Mouse (Mus musculus) thymus, postnatal 36 days (tissue): ENCODE results near the gene Rab6b.
"Not testable (repeated sequence)": the region's sequence is repeated elsewhere in the genome, so short reads cannot be mapped to it uniquely, and the experiment has no call there.

Experiments used
- DNase-seq, 2 experiments: peaks; one replicate each; pipeline ENCODE4 v3.0.0; 2022; ENCODE audit warnings: mixed read lengths in 2 of 2

Rab6b gene

GRCm38 (mm10) chr9:103145351-103145750, 33.8 kb downstream of the Rab6b start:
- DNase-seq, result no peak

DNA sequence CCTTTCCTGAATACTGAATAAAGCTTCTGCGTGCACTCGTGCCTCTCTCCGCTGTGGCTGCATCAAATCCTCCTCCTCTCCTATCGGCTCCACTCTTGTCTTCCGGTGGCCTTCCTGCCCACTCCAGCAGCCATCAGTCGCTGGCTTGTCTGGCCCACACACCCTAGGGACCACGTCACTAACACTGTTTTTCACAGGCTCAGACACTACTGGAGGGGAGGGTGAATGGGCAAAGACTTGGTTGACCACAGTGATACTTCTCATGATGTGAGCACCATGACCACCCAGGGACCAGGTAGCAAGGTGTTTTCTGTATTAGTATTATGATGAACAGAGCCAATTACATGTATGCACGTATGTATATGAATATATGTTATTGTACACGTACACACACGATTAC, 34.7 kb downstream of the Rab6b start:
- DNase-seq, result no peak

DNA sequence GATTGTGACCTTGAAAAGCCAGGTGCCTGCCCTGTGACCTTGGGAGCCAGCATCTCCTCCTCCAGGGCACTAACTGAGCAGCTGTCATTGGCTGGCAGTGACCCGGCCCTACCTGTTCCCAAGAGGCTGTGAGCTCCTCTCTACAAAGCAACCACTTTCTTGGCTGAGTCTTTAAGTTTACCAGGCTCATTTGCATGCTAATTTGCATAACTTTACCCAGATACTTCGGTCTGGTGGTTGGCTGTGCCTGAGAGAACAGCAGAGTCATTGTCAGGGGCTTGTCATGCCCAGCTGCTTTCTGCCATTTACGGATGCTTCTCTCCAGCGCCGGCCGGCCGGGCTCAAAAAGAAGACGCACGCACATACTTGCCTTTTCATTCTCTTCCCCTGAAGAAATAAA, 35.1 kb downstream of the Rab6b start:
- no peak for DNase-seq

DNA sequence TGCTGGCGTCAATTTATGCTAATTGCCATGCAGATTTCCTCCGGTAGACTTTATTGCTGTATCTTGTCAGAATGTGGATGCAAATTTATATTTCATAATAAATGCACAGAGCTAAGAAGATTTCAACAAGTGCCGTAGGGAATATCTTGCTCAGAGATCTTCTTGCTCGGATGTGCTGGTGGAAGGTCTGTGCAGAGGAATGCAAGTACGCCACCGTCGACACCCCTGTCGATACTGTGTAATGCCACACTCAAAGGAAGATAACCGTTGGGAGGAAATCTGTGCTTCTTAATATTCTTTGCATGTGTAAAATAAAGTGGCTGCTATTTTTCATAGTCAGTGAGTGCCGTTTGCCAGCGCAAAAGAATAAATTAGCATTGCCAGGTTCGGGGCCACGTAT, 35.5 kb downstream of the Rab6b start:
- no peak for DNase-seq

GRCm38 (mm10) chr9:103149074-103149799, 37.6 kb downstream of the Rab6b start:
- no peak for DNase-seq

- DNase-seq, result no peak
Observed at GRCm38 (mm10) chr9:103153286-103153685, 41.7 kb downstream of the Rab6b start.

- no peak for DNase-seq
Observed at GRCm38 (mm10) chr9:103154568-103154967, 43.0 kb downstream of the Rab6b start.

DNA sequence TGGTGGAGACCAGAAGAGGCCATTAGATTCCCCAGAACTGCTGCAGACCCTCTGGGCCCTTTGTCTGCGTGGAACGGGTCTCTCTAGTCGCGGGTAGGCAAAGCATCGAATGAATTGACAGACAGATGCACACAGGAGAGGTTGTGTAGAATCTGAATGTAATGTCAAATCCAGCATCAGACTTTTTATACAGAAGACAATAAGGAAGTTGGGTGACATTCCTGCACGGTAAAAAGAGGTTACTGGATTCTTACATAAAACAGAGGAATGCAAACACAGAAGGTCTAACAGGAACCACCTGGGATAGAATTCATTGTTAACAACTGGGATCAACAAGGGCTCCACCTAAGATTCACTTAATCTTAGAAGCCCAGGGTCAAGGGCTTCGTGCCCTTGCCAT, 43.6 kb downstream of the Rab6b start:
- not testable (repeated sequence) for DNase-seq

GRCm38 (mm10) chr9:103163806-103164205, 52.2 kb downstream of the Rab6b start:
- DNase-seq, result no peak

DNA sequence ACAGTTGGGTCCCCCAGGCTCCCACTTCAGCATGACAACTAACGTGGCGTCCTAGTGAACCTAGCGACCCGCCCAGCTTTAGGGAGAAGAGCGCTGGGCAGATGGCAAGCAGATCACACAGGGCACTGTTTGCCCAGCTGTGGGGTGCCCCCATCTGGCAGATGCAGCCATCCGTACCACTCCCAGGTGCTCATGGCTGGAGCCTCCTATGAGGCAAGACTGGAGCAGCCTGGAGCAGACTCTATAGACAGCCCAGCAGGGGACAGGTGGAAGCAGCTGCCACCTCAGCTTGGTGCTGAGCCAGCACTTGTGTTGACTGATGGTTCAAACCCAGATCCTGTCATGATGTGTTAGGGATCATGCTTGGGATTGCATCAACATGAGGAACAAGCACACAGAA, 56.5 kb downstream of the Rab6b start:
- DNase-seq, result no peak

- no peak for DNase-seq
Observed at GRCm38 (mm10) chr9:103168771-103169170, 57.2 kb downstream of the Rab6b start.

GRCm38 (mm10) chr9:103174771-103175519, 63.4 kb downstream of the Rab6b start:
- no peak for DNase-seq

GRCm38 (mm10) chr9:103175692-103176091, 64.1 kb downstream of the Rab6b start:
- no peak for DNase-seq

DNA sequence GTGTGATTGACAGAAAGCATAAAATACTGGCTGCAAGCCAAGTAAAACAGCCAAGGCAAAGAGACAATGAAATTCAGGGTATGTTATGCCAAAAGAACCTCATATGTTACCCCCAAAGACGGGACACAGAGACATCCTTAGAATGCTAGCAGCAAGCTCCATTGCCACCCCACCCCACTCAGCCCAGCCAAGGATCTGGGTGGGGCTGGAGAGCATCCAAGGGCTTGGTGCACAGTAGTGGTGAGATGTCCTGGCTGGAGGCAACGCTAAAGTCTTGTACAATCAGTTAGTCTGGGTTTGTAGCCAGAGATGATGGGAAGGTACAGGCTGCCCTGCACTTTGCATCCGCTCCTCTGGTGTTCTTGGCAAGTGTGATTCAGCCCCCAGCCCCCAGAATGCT, 68.7 kb downstream of the Rab6b start:
- DNase-seq, result no peak

GRCm38 (mm10) chr9:103180807-103181565, 69.4 kb downstream of the Rab6b start:
- peak; percentile 51 to 66 for DNase-seq

DNA sequence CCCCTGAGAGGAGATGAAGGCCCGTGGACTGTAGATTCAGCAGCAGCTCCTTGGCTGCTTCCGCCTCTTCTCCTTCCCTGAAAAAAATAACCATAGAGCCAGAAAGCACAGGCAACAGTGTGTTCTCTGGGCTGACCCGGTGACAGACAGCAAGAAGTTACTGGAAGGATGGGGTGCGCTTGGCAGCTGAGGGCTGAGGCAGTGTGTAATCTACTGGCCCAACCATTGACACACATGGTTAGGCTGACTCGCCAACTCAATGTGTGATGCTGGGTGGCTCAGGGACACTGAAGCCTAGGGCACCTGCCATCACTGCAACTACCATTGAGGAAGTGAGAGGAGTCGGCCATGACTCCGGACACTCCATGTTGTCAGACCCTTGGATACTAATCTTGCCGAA, 70.3 kb downstream of the Rab6b start:
- DNase-seq, result no peak

- no peak for DNase-seq
Observed at GRCm38 (mm10) chr9:103184855-103185254, 73.3 kb downstream of the Rab6b start.

DNA sequence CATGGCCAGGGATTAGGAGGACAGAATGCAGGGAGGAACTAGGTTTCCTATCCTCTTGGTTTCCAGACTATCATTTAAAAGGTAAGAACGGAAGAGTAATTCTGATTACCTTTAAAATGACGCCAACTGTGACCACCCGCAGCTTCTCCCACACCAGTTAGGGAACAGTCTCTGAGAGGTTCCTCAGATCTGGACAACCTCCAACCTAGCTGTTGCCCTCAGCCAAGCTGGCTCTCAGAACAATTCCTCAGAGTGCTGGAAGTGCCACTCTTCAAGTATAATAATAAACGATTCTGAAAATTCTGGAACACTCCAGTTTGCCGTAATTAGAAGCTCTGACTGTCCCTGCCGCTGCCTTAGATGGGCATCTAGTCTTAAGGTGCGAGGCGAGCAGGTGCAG, 74.4 kb downstream of the Rab6b start:
- DNase-seq, result no peak

GRCm38 (mm10) chr9:103186747-103187146, 75.2 kb downstream of the Rab6b start:
- no peak for DNase-seq

DNA sequence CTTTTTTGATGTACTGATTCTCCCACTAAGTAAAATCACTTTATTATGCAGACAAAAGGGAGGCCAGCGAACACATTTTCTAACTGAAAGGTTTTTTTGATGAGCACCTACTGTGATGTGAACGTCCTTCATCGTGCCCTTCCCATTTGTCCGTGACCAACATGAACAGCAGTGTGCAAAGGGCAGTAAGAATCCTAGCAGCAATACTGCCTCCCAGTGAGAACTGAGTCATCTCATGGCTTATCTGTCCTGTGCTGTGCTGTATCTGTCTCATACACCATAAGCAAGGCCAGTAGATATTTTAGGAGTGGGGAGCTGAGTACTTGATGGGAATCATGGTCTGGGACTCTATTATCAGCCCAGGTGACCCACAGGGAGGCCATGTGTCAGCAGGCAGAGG, 76.8 kb downstream of the Rab6b start:
- DNase-seq, result no peak

DNA sequence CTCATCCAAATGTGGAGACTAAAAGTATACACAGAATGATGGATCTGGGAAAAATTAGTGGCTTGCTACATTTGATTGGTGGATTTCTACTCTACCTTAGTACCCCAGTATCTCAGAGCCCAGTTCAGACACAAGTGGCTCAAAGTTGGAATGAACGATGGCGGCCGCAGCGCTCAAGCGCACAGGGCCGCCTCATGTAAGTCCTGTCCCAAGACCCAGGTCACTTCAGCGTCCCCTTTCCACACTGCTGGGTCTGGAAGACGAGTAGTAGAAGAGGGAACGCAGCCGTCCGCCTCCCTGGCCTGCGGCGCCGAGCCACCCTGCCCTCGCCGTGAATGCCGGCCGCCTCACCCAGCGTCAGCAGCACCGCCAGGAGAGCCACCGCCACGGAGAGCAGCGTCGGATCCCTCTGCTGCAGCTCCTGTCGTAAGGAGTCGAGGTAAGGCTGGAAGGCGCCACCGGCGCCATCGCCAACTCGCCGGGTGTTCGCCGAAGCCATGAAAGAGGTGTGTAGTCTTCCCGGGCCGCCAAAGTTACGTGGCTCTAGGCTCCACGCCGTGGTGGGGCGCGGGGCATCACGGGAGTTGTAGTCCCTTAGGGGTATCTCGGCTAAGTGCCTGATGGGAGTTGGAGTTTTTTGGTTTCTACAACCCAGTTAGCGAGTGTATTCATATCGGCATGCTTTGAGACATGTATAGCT, 90.1 kb downstream of the Rab6b start, which contains the start of gene Srprb:
TSS of gene Srprb (minus strand) at position 577 of the 700 bp plus-strand sequence.
- peak; percentile 90 to 93 for DNase-seq

GRCm38 (mm10) chr9:103205786-103206185, 94.2 kb downstream of the Rab6b start:
- DNase-seq, result no peak

DNA sequence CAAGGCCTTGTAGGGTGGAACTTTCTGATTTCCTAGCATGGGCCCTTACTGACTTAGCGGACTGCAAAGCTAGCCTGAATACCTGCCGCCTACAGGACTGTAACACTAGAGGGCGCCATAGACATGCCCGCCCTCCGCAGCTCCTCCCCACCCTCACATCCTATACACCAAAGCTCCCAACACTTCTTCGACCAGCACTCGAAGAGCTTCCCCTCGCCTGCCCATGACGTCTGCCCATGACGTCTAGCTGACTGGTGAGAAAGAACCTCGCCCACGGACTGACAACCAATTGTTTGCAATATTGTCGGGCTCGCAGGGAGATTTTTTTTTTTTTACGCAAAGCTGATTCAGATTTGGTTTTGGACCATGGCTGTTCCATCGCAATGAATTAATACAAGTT, 96.3 kb downstream of the Rab6b start:
- peak; percentile 64 to 79 for DNase-seq
